Mouse (Mus musculus): ENCODE measurements at regions not wholly inside any gene's neighbourhood (a gene's known extent, or its start where the extent isn't known, plus 50 kb on each side); places are given as distances from the start of the nearest gene placed in this dataset.

DNA sequence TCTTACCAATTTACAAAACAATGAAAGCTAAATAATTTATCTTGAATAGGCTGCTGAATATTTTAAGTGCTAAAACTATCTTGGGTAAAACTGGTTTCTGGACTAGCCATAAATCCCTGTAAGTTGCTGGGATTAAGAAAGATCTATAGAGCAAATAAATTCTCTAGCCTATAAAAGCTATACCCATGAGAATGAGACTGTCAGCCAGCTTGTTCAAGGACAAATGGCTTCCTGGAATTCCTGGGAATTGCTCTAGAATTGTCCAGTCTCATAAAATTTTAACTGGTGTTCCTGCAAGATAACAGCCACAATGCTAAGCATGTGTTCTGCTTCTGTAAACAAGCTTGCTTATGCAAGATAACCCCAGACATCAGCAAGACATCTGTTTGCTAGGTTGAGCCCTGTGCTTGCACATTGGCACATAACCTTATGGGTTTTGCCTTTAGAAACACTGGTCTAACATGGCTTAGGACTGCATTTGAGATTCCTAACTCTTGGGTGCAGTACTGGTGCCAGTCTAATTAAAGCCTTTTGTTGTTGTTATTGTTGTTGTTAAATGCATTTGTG lies 180.2 kb upstream of the Syt10 start:
- Histone ChIP-seq H3K4me1 (no peaks in the 10 kb centered on the region), H3K27me3 (replicated peaks; ENCODE audit: low read depth, poor library complexity, severe bottlenecking) (no peaks in the 10 kb centered on the region), H3K9me3 (no peaks in the 10 kb centered on the region), H3K27ac (replicated peaks) (no peak overlapping the region), H3K36me3 (replicated peaks) (no peaks in the 10 kb centered on the region), H3K4me3 (no peak overlapping the region)
- DNase-seq (ENCODE audit: low spot score): no peak

DNA sequence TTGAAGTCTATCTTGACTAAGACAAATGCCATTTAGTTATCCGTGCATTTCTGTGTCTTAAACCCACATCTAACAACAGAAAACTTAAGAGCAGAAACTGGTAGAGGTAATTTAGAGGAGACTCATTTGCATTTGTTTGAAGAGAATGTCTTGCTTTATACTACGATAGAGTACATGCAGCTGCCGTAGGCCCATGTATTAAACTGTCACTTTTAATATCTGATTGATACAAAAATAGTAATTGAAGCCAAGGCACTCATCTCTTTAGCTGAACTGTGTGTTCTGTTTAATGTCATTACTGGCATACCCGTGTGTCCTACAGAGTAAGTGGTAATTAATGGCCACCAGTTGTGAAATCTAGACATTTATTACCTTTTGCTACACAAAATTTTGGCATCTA lies 181.5 kb upstream of the Syt10 start:
- WGBS: 77% methylated on average over 4 of the region's 4 CpGs
- no peaks in the 10 kb centered on the region for H3K4me1 ChIP-seq
- no peak overlapping the region for H3K4me3 ChIP-seq
- H3K36me3 ChIP-seq (replicated peaks): no peaks in the 10 kb centered on the region
- H3K27ac ChIP-seq (replicated peaks): no peak overlapping the region
- no peaks in the 10 kb centered on the region for H3K27me3 ChIP-seq (replicated peaks; ENCODE audit: low read depth, poor library complexity, severe bottlenecking)
- no peaks in the 10 kb centered on the region for H3K9me3 ChIP-seq
- no peak for DNase-seq (ENCODE audit: low spot score)

DNA sequence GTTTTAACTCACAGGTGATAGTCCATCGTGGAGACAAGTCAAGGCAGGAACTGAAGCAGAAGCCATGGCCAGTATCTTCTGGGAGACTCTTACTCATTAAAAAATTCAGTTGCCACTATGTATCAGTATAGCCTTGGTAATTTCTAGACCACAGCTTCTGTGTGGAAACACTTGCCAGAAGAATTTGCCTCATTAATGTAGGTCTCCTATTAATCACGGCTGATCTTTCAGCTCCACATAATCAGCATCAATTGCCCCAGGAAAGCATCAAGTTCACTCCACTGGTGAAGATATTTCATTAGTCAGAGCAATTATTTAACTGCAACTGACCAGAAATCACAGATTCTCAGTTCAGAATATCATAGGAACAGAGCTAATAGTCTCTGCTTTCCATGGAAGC lies 189.8 kb upstream of the Alg10b start:
- Histone ChIP-seq H3K9me3 (no peaks in the 10 kb centered on the region), H3K27ac (replicated peaks) (no peak overlapping the region), H3K4me1 (no peaks in the 10 kb centered on the region), H3K36me3 (replicated peaks) (no peaks in the 10 kb centered on the region), H3K27me3 (replicated peaks; ENCODE audit: low read depth, poor library complexity, severe bottlenecking) (no peaks in the 10 kb centered on the region), H3K4me3 (no peak overlapping the region)
- DNase-seq (ENCODE audit: low spot score): no peak
- WGBS: 81% methylated on average over 2 of the region's 2 CpGs

GRCm38 (mm10) chr15:90045683-90046082 lies 178.4 kb upstream of the Alg10b start:
- no peak overlapping the region for H3K4me3 ChIP-seq
- H3K27me3 ChIP-seq (replicated peaks; ENCODE audit: low read depth, poor library complexity, severe bottlenecking): no peaks in the 10 kb centered on the region
- no peaks in the 10 kb centered on the region for H3K36me3 ChIP-seq (replicated peaks)
- H3K27ac ChIP-seq (replicated peaks): no peak overlapping the region
- 84% methylated on average over 5 of the region's 5 CpGs for WGBS
- H3K4me1 ChIP-seq: no peaks in the 10 kb centered on the region
- DNase-seq (ENCODE audit: low spot score): no peak
- H3K9me3 ChIP-seq: no peaks in the 10 kb centered on the region

GRCm38 (mm10) chr15:90062021-90062420 lies 162.1 kb upstream of the Alg10b start:
- Histone ChIP-seq H3K4me3 (no peak overlapping the region), H3K9me3 (no peaks in the 10 kb centered on the region), H3K27me3 (replicated peaks; ENCODE audit: low read depth, poor library complexity, severe bottlenecking) (no peaks in the 10 kb centered on the region), H3K4me1 (no peaks in the 10 kb centered on the region), H3K36me3 (replicated peaks) (no peaks in the 10 kb centered on the region), H3K27ac (replicated peaks) (no peak overlapping the region)
- DNase-seq (ENCODE audit: low spot score): no peak
- WGBS: 87% methylated on average over 7 of the region's 7 CpGs

DNA sequence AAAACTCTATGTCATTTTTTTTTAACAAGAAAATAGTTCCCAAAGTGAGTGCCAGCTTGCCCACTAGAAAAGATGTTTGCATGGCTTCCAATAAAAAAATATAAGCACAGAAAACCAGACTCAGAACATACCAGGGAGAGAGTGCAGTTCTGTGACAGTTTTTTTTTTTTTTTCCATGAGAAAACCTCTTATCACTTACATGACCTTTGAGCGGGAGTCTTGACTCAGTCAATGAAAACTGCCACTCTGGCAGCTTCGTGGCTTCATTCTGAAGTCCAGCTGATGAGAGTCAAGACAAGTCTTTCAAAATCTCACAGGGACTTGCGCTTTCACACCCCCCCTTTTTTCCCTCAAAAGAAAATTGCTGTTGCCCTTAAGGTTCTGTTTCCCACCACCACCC lies 158.3 kb upstream of the Alg10b start:
- H3K4me3 ChIP-seq: no peak overlapping the region
- H3K27ac ChIP-seq (replicated peaks): no peak overlapping the region
- no peaks in the 10 kb centered on the region for H3K36me3 ChIP-seq (replicated peaks)
- H3K27me3 ChIP-seq (replicated peaks; ENCODE audit: low read depth, poor library complexity, severe bottlenecking): no peaks in the 10 kb centered on the region
- no peak for DNase-seq (ENCODE audit: low spot score)
- H3K4me1 ChIP-seq: no peaks in the 10 kb centered on the region
- H3K9me3 ChIP-seq: no peaks in the 10 kb centered on the region
- 76% methylated on average over 3 of the region's 3 CpGs for WGBS

GRCm38 (mm10) chr15:90072078-90072477 lies 152.0 kb upstream of the Alg10b start:
- WGBS: 82% methylated on average over 6 of the region's 6 CpGs
- no peak for DNase-seq (ENCODE audit: low spot score)
- H3K36me3 ChIP-seq (replicated peaks): no peaks in the 10 kb centered on the region
- no peaks in the 10 kb centered on the region for H3K4me1 ChIP-seq
- H3K27ac ChIP-seq (replicated peaks): no peak overlapping the region
- no peaks in the 10 kb centered on the region for H3K9me3 ChIP-seq
- no peak overlapping the region for H3K4me3 ChIP-seq
- H3K27me3 ChIP-seq (replicated peaks; ENCODE audit: low read depth, poor library complexity, severe bottlenecking): no peaks in the 10 kb centered on the region

GRCm38 (mm10) chr15:90082175-90082951 lies 141.7 kb upstream of the Alg10b start:
- Histone ChIP-seq H3K27me3 (replicated peaks; ENCODE audit: low read depth, poor library complexity, severe bottlenecking) (no peaks in the 10 kb centered on the region), H3K27ac (replicated peaks) (no peak overlapping the region), H3K4me1 (peaks cover 19% of the 10 kb centered on the region), H3K9me3 (no peaks in the 10 kb centered on the region), H3K36me3 (replicated peaks) (no peaks in the 10 kb centered on the region), H3K4me3 (no peak overlapping the region)
- DNase-seq (ENCODE audit: low spot score): peak; percentile 39
- 49% methylated on average over 9 of the region's 9 CpGs for WGBS

- DNase-seq (ENCODE audit: low spot score): no peak
- no peak overlapping the region for H3K4me3 ChIP-seq
- H3K4me1 ChIP-seq: no peaks in the 10 kb centered on the region
- H3K36me3 ChIP-seq (replicated peaks): no peaks in the 10 kb centered on the region
- no peaks in the 10 kb centered on the region for H3K9me3 ChIP-seq
- H3K27ac ChIP-seq (replicated peaks): no peak overlapping the region
- WGBS: 89% methylated on average over 3 of the region's 3 CpGs
- no peaks in the 10 kb centered on the region for H3K27me3 ChIP-seq (replicated peaks; ENCODE audit: low read depth, poor library complexity, severe bottlenecking)
Observed at GRCm38 (mm10) chr15:90109445-90109988, 114.6 kb upstream of the Alg10b start.

GRCm38 (mm10) chr15:90113611-90114010 lies 110.5 kb upstream of the Alg10b start:
- Histone ChIP-seq H3K36me3 (replicated peaks) (no peaks in the 10 kb centered on the region), H3K4me1 (no peaks in the 10 kb centered on the region), H3K27ac (replicated peaks) (no peak overlapping the region), H3K27me3 (replicated peaks; ENCODE audit: low read depth, poor library complexity, severe bottlenecking) (no peaks in the 10 kb centered on the region), H3K4me3 (no peak overlapping the region), H3K9me3 (no peaks in the 10 kb centered on the region)
- DNase-seq (ENCODE audit: low spot score): no peak
- 72% methylated on average over 3 of the region's 3 CpGs for WGBS

GRCm38 (mm10) chr15:90119747-90120146 lies 104.4 kb upstream of the Alg10b start:
- no peaks in the 10 kb centered on the region for H3K4me1 ChIP-seq
- H3K4me3 ChIP-seq: no peak overlapping the region
- H3K9me3 ChIP-seq: no peaks in the 10 kb centered on the region
- H3K36me3 ChIP-seq (replicated peaks): no peaks in the 10 kb centered on the region
- no peak for DNase-seq (ENCODE audit: low spot score)
- no peaks in the 10 kb centered on the region for H3K27me3 ChIP-seq (replicated peaks; ENCODE audit: low read depth, poor library complexity, severe bottlenecking)
- 81% methylated on average over 3 of the region's 3 CpGs for WGBS
- no peak overlapping the region for H3K27ac ChIP-seq (replicated peaks)

- Histone ChIP-seq H3K4me1 (no peaks in the 10 kb centered on the region), H3K4me3 (no peak overlapping the region), H3K27me3 (replicated peaks; ENCODE audit: low read depth, poor library complexity, severe bottlenecking) (no peaks in the 10 kb centered on the region), H3K9me3 (no peaks in the 10 kb centered on the region), H3K36me3 (replicated peaks) (no peaks in the 10 kb centered on the region), H3K27ac (replicated peaks) (no peak overlapping the region)
- no peak for DNase-seq (ENCODE audit: low spot score)
- 92% methylated on average over 8 of the region's 8 CpGs for WGBS
Observed at GRCm38 (mm10) chr15:90123999-90124398, 100.1 kb upstream of the Alg10b start.

- H3K36me3 ChIP-seq (replicated peaks): no peaks in the 10 kb centered on the region
- H3K27ac ChIP-seq (replicated peaks): no peak overlapping the region
- 61% methylated on average over 8 of the region's 8 CpGs for WGBS
- no peaks in the 10 kb centered on the region for H3K4me1 ChIP-seq
- H3K4me3 ChIP-seq: no peak overlapping the region
- no peaks in the 10 kb centered on the region for H3K9me3 ChIP-seq
- no peak for DNase-seq (ENCODE audit: low spot score)
- no peaks in the 10 kb centered on the region for H3K27me3 ChIP-seq (replicated peaks; ENCODE audit: low read depth, poor library complexity, severe bottlenecking)
Observed at GRCm38 (mm10) chr15:90125146-90125545, 99.0 kb upstream of the Alg10b start.

Data from embryonic facial prominence, embryonic 10.5 days (tissue).